Mouse (Mus musculus): ENCODE data around the gene Sac3d1. TPM values are rescaled to one million over a fixed set of nuclear protein-coding genes. Genes with fewer than 3 reads are reported as not detected.
A peak's percentile ranks its signal among the peaks of the same experiment; 100 is the strongest.
"Not testable (repeated sequence)": the region's sequence is repeated elsewhere in the genome, so short reads cannot be mapped to it uniquely, and the experiment has no call there.

Gene Sac3d1
- total RNA-seq (2015), result 3.4 and 5.7 TPM in 2 replicates
- 3.9 and 4.0 TPM in 2 replicates for total RNA-seq (2017)

GRCm38 (mm10) chr19:6117986-6118676 lies at the start of gene Sac3d1:
TSS of gene Sac3d1 (minus strand) at chr19:6118650.
- ATAC-seq (ENCODE audit: poor library complexity, severe bottlenecking), result peak; percentile 92

DNA sequence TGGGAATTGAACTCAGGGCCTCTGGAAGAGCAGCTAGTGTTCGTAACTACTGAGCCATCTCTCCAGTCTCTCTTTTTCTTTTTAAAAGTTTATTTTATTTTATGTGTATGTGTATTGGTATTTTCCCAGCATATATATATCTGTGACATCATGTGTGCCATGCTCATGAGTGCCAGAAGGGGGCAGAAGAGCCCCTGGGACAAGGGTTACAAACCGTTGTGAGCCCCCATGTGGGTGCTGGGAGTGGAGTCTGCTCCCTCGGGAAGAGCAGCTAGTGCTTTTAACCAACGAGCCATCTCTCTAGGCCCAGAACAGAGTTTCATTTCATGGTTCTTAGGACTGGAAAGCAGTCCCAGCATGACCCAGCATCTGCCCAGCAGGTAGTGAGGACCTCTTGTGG lies 48.3 kb upstream of the Sac3d1 start:
- ATAC-seq (ENCODE audit: poor library complexity, severe bottlenecking), result no peak

DNA sequence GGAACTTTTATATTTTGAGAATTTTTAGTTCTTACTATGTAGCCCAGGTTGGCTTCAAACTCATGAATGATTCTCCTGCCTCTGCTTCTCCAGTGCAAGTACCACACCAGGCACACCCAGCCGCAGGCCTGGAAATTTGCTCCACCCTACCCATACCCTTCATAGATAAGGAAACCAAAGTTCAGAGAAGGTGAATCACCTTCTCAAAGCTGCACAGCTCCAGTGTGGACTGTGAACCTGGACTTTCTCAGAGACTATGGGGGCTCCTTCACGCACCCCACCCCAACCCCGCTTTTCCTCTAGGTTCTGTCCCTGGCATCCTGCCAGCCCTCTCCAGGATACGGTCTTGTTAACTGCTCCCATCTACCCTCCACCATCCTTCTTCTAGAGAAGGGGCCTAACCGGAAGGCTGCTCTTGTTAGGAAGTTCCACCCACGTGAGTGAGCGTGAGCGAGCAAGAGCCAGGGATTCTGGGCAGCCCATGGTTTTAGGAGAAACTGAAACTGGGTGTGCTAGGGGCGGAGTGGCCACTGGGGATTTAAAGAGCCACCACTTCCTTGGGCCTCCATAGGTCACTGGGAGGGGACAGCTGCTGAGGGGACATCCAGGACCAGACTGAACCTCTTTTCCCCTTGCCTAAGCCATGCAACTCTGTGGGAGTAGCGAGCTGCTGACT lies 45.6 kb upstream of the Sac3d1 start:
- no peak for ATAC-seq (ENCODE audit: poor library complexity, severe bottlenecking)

GRCm38 (mm10) chr19:6157220-6157619 lies 38.8 kb upstream of the Sac3d1 start:
- ATAC-seq (ENCODE audit: poor library complexity, severe bottlenecking), result peak; percentile 71

GRCm38 (mm10) chr19:6156372-6156771 lies 37.9 kb upstream of the Sac3d1 start:
- no peak for ATAC-seq (ENCODE audit: poor library complexity, severe bottlenecking)

DNA sequence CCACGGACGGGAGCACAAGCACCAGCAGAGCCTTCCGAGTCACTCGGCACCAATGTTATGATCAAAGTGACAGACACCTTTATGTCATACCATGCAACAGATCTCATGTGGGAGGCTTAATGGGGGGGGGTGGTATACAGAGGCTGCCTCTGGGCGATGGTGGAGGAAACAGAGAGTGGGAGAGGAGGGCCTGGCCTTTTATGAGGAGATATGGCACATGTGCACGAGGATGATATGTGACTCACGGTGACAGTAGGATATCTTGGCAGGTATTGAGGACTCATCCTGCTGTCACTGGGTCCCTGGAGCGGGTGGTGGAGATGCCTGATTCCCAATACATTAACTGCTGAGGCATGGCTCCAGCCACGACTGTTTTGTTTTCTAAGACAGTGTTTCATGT lies 36.7 kb upstream of the Sac3d1 start:
- ATAC-seq (ENCODE audit: poor library complexity, severe bottlenecking), result no peak

DNA sequence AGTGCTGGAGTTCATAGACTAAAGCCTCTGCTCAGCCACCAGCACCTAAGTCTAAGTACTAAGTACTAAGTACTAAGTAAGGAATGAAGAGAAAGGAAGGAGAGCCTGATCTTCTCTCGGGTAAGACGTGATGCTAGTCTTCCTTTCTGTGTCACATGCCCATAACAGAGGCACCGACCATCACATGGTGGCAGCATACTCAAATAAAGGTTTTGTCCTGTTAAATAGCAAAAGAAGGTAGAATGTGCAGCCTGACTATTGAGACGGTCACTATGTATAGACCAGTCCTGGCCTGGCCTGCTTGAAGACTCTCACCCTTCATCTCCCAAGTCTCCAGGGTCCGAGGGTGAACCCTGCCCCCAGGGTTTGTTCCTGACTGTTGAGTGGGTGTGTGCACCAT lies 26.4 kb upstream of the Sac3d1 start:
- ATAC-seq (ENCODE audit: poor library complexity, severe bottlenecking), result no peak

- peak; percentile 74 for ATAC-seq (ENCODE audit: poor library complexity, severe bottlenecking)
Observed at GRCm38 (mm10) chr19:6141394-6141749, 22.9 kb upstream of the Sac3d1 start, which contains the start of gene Arl2. TSS of gene Arl2 (minus strand) at chr19:6141548.

DNA sequence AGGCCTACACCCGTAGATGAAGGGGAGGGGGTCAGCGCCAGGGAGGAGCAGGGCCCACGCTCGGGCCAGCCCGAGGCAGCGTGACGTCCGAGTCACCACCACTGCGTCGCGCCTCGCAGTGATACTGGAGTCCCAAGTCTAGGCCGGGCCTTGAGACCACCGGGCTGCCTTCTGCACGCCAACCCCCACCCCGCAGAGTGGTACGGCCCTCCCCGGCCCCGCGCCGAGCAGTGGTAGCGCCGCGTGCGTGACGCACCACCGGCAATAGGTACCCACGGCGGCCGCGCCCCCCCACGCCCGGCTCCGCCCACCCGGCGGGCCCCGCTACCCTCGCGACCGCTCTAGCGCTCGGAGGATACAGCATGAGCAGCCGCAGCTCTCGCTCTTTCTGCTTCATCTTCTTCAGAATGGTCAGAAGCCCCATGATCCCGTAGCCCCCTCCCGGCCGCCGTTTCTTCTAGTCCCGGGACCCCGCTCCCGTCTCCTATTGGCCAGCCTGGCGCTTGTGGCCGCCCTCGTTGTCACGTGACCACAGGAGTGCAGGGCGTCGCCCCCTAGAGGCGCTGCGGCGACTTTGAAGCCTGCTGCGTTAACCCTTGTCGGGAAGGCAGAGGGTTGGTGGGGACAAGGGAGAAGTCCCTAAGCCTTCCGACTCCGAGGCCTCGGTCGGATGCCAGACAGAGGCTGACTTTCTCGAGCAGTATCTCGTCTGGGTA lies 22.4 kb upstream of the Sac3d1 start, which contains the start of gene Batf2:
Gene Batf2, plus strand, starts transcription at position 306 of the 716 bp plus-strand sequence.
- ATAC-seq (ENCODE audit: poor library complexity, severe bottlenecking), result peak; percentile 89

DNA sequence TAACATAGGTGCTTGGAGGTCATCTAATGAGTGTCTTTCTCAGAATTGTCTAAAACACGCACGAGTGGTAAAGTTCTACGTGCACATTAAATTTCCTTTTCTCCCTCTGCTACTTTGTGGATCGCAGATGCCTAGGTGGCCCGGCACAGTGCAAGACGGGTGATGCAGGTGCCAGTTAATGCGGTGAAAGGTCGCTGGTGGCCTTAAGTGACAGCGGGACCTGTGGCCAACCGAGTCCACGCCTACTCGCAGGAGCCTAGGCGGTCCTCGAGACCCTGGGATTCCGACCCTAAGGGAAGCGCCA lies 21.9 kb upstream of the Sac3d1 start:
- ATAC-seq (ENCODE audit: poor library complexity, severe bottlenecking), result no peak; the same call in 1 of the 2 replicates

- no peak for ATAC-seq (ENCODE audit: poor library complexity, severe bottlenecking)
Observed at GRCm38 (mm10) chr19:6139701-6140100, 21.3 kb upstream of the Sac3d1 start.

GRCm38 (mm10) chr19:6136397-6136796 lies 17.9 kb upstream of the Sac3d1 start:
- no peak for ATAC-seq (ENCODE audit: poor library complexity, severe bottlenecking)

DNA sequence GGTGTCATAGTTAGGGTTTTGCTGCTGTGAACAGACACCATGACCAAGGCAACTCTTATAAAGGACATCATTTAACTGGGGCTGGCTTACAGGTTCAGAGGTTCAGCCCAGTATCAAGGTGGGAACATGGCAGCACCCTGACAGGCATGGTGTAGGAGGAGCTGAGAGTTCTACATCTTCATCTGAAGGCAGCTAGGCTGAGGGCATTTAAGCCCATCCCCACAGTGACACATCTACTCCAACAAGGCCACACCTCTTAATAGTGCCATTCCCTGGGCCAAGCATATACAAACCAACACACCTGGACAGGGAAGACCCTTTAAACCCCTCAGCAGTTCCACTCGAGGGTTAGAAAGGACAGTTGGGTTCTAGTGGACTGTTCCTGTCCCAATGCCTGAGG lies 14.7 kb upstream of the Sac3d1 start:
- ATAC-seq (ENCODE audit: poor library complexity, severe bottlenecking), result not testable (repeated sequence)

GRCm38 (mm10) chr19:6132171-6132827 lies 13.8 kb upstream of the Sac3d1 start:
- ATAC-seq (ENCODE audit: poor library complexity, severe bottlenecking), result no peak

- ATAC-seq (ENCODE audit: poor library complexity, severe bottlenecking), result not testable (repeated sequence)
Observed at GRCm38 (mm10) chr19:6130414-6131128, 12.1 kb upstream of the Sac3d1 start.

GRCm38 (mm10) chr19:6127760-6128341 lies 9.4 kb upstream of the Sac3d1 start, which contains the start of gene Snx15:
TSS of gene Snx15 (minus strand) at chr19:6128304.
- peak; percentile 95 for ATAC-seq (ENCODE audit: poor library complexity, severe bottlenecking)

DNA sequence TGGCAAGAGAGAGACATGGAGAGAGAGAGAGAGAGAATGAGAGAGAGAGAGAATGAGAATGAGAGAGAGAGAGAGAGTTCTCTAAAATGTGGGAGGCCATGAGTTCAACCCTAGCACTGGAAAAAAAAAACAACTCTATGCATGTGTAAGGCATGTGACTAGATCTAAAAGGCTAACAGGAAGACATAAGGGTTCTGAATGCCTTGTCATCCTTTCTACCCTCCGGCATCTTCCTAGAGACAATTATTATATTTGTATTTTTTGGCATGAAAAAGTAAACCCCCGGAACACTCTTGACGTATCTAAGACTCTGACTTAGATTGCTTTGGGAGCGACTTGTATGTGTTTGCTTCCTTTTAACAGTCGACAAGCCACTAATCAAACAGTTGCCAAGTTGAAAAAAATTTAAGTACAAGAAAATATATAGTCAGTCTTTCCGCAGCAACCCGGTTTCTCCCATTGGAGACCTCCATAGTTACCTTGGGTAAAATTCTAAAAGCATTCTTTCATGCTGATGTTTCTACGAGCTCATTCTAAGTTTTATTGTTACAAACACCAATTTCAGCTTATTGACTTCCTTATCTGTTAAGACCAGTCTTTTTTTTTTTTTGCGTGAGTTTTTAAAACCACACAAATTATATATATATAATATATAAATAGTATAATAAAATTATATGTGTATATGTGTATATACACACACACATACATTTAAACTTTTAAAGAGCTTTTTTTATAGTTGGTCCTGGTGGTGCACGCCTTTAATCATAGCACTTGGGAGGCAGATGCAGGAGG lies 8.5 kb upstream of the Sac3d1 start:
- ATAC-seq (ENCODE audit: poor library complexity, severe bottlenecking), result no peak

DNA sequence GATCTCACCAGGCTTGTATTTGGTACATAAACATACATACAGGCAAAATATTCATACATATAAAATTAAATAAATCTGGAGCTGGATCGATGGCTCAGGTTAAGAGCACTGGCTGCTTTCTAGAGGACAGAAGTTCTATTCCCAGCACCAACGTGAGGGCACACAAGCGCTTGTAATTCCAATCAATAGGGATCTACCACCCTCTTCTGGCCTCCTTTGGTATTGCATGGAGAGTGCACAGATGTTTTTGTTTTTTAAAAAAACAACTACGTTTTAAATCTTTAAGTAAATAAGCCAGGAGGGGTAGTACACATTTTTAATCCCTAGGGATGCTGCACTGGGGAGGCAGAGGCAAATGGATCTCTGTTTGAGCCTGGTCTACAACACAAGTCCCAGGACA lies 7.8 kb upstream of the Sac3d1 start:
- peak; percentile 22; the same call in 1 of the 2 replicates for ATAC-seq (ENCODE audit: poor library complexity, severe bottlenecking)

DNA sequence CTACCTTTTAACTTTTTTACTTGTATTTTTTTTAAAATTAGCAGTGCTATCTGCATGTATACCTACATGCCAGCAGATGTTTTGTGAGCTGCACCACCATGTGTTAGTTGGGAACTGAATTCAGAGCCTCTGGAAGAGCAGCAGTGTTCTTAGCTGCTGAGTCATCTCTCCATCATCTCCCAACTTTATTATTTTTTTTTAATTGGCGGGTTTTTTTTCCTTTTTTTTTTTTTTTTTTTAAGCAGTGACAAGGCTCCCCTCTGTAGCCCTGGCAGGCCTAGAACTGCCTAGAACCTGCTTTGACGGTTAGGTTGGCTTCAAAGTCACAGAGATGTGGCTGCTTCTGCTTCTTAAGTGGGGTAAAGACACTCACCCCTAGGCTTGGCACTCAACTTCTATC lies 6.4 kb upstream of the Sac3d1 start:
- no peak for ATAC-seq (ENCODE audit: poor library complexity, severe bottlenecking)

Data from megakaryocyte, adult 5-6 weeks (primary cell).